Mouse (Mus musculus): ENCODE measurements at regions not wholly inside any gene's neighbourhood (a gene's known extent, or its start where the extent isn't known, plus 50 kb on each side); places are given as distances from the start of the nearest gene placed in this dataset.

DNA sequence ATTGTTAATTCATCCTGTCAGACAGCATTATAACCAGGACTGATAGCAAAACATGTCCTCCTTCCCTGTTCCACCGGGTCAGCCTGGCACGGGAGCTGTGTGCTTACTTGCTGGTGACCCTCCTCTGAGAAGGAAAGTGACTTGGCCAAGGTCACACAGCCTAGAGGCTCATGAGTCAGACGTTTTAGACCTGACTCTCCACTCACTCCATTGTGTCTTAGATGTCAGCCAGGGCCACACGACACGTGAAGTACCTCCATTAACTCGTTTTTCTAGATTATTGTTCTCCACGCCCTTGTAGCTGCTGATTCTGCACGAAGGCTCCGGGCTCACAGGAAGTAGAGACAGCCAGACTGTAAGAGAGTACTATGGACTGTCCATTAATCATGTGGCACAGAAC, 340.8 kb downstream of the Diras2 start:
- TF ChIP-seq EP300 (IDR thresholded peaks at IDR 0.05; ENCODE audit: insufficient read depth, low read depth, low read length) (no peak), POLR2A (IDR thresholded peaks at IDR 0.05; ENCODE audit: insufficient read depth, low read length) (no peak), CTCF (IDR thresholded peaks at IDR 0.05; ENCODE audit: low read depth, low read length) (no peak)

Measured in ES-Bruce4 (cell line).